ENCODE assay signal across 8 mouse cellular contexts in the genomic region with DNA sequence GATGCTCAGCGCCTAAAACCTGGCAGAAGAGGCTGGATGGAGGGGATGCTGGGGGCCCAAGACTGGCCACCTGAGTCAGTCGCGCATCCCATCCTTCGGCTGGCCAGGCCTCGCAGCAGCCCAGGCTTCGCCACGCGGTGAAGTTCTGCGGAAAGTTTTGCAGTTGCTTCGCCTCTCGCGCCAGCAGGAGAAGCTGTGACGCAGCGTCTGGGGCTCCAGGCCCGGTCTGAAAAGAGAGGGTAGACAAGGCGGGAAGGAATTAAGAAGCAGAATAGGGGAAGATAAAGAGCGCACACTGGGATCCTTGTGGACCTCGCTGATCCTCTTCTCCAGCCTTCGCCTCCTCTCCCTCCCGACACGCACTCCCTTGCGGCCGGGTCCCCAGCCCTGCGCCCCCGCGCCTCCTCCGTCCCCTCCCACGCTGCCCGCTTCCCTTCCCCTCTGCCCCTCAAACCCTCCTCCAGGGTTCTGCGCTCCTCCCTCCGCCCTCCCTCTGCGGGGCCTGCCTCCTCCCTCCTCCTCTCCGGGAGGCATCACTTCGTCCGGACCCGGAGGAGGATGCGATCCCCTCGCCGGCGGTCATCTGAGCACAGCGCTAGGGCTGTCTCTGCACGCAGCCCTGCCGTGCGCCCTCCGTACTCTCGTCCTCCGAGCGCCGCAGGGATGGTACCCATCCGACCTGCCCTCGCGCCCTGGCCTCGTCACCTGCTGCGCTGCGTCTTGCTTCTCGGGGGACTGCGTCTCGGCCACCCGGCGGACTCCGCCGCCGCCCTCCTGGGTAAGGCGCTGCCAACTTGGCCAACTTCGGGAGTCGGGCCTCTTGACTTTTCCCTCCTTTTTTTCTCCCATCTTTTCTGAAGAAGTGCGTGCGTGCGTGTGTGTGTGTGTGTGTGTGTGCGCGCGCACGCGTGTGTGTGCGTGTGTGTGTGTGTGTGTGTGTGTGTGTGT. TPM values are rescaled to one million over a fixed set of nuclear protein-coding genes. Genes with fewer than 3 reads are reported as not detected.
DNase-seq lines count a peak whose midpoint lies in the region; ATAC-seq lines count a peak whose summit lies in the region.

Mrc2 (plus strand) TSS at position 520 of the 948 bp plus-strand sequence.

- H3K4me1 ChIP-seq in embryonic facial prominence, embryonic 12.5 days: peaks cover 30% of the 10 kb centered on the region
- peaks cover 26% of the 10 kb centered on the region for H3K4me1 ChIP-seq in kidney, embryonic 14.5 days (ENCODE audit: control insufficient read depth, insufficient read depth, low read length)

- H3K36me3 ChIP-seq in embryonic facial prominence, embryonic 12.5 days: peaks cover 15% of the 10 kb centered on the region
- H3K36me3 ChIP-seq in kidney, embryonic 14.5 days (ENCODE audit: control insufficient read depth, insufficient read depth, low read length): peaks cover 4% of the 10 kb centered on the region; the same call in 1 of the 2 replicates

- DNase-seq in 3134 (ENCODE audit: extremely low read depth, insufficient read length, low spot score) (peak; percentile 79), MN1 (ENCODE audit: low spot score) (peak; percentile 75)
- DNase-seq in heart, adult 9 months (ENCODE audit: low spot score in 2 of 2): peak; percentile 78 to 81
- DNase-seq in lung, postnatal 10 days: peak; percentile 85
- peak; percentile 72 for DNase-seq in retina, embryonic 14.5 days (ENCODE audit: low spot score)
- DNase-seq in spleen, postnatal 36 days (ENCODE audit: low spot score in 2 of 2): no peak

- H3K27ac ChIP-seq in embryonic facial prominence, embryonic 12.5 days: peak within 1 kb of the TSS; percentile 98
- peak within 1 kb of the TSS; percentile 95 for H3K27ac ChIP-seq in kidney, embryonic 14.5 days (ENCODE audit: low read depth, low read length)

- peak within 1 kb of the TSS; percentile 78 for H3K9ac ChIP-seq in embryonic facial prominence, embryonic 12.5 days
- H3K9ac ChIP-seq in kidney, embryonic 14.5 days (ENCODE audit: low read depth, low read length): peak within 1 kb of the TSS; percentile 71

- H3K4me3 ChIP-seq in embryonic facial prominence, embryonic 12.5 days: peak within 1 kb of the TSS; percentile 65
- peak within 1 kb of the TSS; percentile 70 for H3K4me3 ChIP-seq in kidney, embryonic 14.5 days (ENCODE audit: low read length)

- H3K4me2 ChIP-seq in embryonic facial prominence, embryonic 12.5 days (replicated peaks): peak within 1 kb of the TSS; percentile 88
- peak within 1 kb of the TSS; percentile 73 for H3K4me2 ChIP-seq in kidney, embryonic 14.5 days (replicated peaks; ENCODE audit: low read depth, low read length)

- H3K9me3 ChIP-seq in embryonic facial prominence, embryonic 12.5 days: no peaks in the 10 kb centered on the region
- no peaks in the 10 kb centered on the region for H3K9me3 ChIP-seq in kidney, embryonic 14.5 days (ENCODE audit: control insufficient read depth, low read length)

- H3K27me3 ChIP-seq in embryonic facial prominence, embryonic 12.5 days: no peaks in the 10 kb centered on the region
- H3K27me3 ChIP-seq in kidney, embryonic 14.5 days (ENCODE audit: control insufficient read depth, insufficient read depth, low read length): no peaks in the 10 kb centered on the region

- peak; percentile 72 for ATAC-seq in embryonic facial prominence, embryonic 12.5 days (ENCODE audit: insufficient number of reproducible peaks, insufficient read depth, low FRiP score, low TSS enrichment)
- ATAC-seq in kidney, embryonic 14.5 days (ENCODE audit: low FRiP score, low TSS enrichment): peak; percentile 87

- under 1% methylated on average over 65 of the region's 75 CpGs for WGBS in embryonic facial prominence, embryonic 12.5 days
- WGBS in kidney, embryonic 14.5 days: under 1% methylated on average over 65 of the region's 75 CpGs

RNA-seq across cellular contexts. Expression of gene Mrc2, which starts in this region (rescaled TPM):
- polyA plus RNA-seq in embryonic facial prominence, embryonic 12.5 days (2016; fragmentation: Nextera tagmentation; extraction: Ambion mirVana): 35.3 and 38.5 TPM in 2 replicates
- 10.9 and 11.5 TPM in 2 replicates for polyA plus RNA-seq in kidney, embryonic 14.5 days (2014; fragmentation: Nextera tagmentation; extraction: Ambion mirVana)

Comparison
In these comparisons a context has a peak if more than half of its experiments do, and no peak if none do; other contexts are left out.
1. DNase-seq: peak in 3134 (single experiment), MN1 (single experiment), heart, adult 9 months (2 of 2), lung, postnatal 10 days (single experiment) and retina, embryonic 14.5 days (single experiment); none in spleen, postnatal 36 days (0 of 2).